Mouse (Mus musculus) liver, embryonic 14.5 days (tissue): ENCODE measurements at regions not wholly inside any gene's neighbourhood (a gene's known extent, or its start where the extent isn't known, plus 50 kb on each side); places are given as distances from the start of the nearest gene placed in this dataset.

Experiments
- CTCF ChIP-seq: IDR thresholded peaks from 2 replicates; pipeline ENCODE4 v1.5.1; 2016; ENCODE audit warnings: antibody characterized with exemption, low read depth, control low read depth
- EP300 ChIP-seq: IDR thresholded peaks from 2 replicates; pipeline ENCODE4 v1.6.1; 2016; ENCODE audit warnings: antibody characterized with exemption, low read depth

GRCm38 (mm10) chr1:35435721-35436120 lies 585.9 kb downstream of the Plekhb2 start:
- no peak for TF ChIP-seq CTCF
- TF ChIP-seq EP300: no peak
